Mouse (Mus musculus) gastrocnemius, postnatal 4 days (tissue): ENCODE results near the gene Ddx39. TPM values are rescaled to one million over a fixed set of nuclear protein-coding genes. Genes with fewer than 3 reads are reported as not detected.

ENCODE experiments used
- DNase-seq, 2 experiments: peaks; one replicate each; pipeline ENCODE4 v3.0.0; 2021 to 2022; ENCODE audit warnings: low spot score in 2 of 2, mixed read lengths in 2 of 2
- total RNA-seq, 2 experiments: library from RNA; stranded (reverse); gene quantifications; 2 replicates each; pipeline ENCODE4 v1.2.3; 2021

Gene Ddx39
- total RNA-seq, 2 experiments from 2014 or later = 26.1 to 27.5 TPM

- peak; percentile 70 to 83 for DNase-seq
Measured at GRCm38 (mm10) chr8:83698661-83699453, 16.1 kb upstream of the Ddx39 start, which contains the start of gene Pkn1. Gene Pkn1, minus strand, starts transcription at chr8:83699179.

DNA sequence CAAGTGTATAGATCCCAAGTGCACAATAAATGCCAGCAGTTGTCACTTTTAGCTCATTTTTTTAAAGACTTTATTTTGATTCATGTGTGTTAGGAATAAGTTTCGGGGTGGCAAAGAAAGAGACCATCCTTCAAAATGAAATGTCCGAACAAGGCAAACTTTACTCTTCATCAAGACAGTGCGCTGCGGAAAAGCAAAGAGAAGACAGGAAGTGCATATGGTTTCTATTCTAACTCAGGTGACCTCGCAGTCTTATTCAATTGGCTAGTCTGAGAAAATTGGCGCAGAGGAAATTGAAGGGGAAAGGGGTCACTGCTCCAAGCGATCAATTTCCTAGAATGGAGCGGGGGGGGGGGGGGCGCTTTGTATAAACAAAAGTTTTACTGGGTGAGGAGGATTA lies 15.4 kb upstream of the Ddx39 start:
- no peak for DNase-seq

GRCm38 (mm10) chr8:83700423-83701085 lies 14.4 kb upstream of the Ddx39 start:
- no peak for DNase-seq

- DNase-seq = no peak
Measured at GRCm38 (mm10) chr8:83703426-83703825, 11.6 kb upstream of the Ddx39 start.

- DNase-seq = no peak
Measured at GRCm38 (mm10) chr8:83706411-83706810, 8.6 kb upstream of the Ddx39 start.

DNA sequence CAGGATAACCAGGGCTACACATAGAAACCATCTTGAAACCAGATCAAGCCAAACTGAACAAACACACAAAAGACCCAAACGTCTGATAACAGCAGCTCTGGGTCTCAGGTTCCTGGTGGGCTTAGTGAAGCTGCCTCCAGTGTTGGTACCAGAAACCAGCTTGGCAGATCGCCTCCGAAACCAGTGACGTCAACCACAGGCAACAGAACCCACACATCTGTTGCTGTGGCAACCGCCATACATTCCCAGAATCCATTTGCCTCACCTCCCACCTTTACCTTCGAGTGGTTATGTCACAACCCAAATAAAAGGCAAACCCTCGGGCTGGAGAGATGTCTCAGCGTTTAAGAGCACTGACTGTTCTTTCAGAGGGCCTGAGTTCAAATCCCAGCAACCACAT lies 7.4 kb upstream of the Ddx39 start:
- DNase-seq = no peak

GRCm38 (mm10) chr8:83714676-83715030 lies 324 bp upstream of the Ddx39 start:
- DNase-seq = no peak

- no peak for DNase-seq
Measured at GRCm38 (mm10) chr8:83715771-83716170, 794 bp downstream of the Ddx39 start.

DNA sequence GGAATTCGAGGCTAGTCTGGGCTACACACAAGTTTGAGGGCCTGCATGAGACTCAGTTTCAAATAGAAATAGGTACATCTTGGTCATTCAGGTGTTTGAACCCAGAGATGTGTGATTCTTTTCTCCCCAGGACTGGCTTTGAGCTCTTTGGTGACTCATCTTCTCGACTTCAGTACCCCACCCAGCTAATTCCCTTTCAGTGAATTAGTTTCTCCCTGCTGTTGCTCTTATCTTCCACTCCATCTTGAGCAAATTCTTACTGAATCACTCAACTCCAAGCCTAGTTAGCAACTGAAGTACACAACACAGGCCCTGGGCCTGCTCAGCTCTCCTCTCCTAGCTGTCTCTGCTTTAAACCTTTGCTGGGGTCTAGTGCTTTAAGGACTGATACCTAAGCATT lies 1.6 kb downstream of the Ddx39 start:
- DNase-seq = no peak

- no peak for DNase-seq
Measured at GRCm38 (mm10) chr8:83719048-83719447, 4.1 kb downstream of the Ddx39 start.

GRCm38 (mm10) chr8:83719693-83720092 lies 4.7 kb downstream of the Ddx39 start:
- no peak for DNase-seq

DNA sequence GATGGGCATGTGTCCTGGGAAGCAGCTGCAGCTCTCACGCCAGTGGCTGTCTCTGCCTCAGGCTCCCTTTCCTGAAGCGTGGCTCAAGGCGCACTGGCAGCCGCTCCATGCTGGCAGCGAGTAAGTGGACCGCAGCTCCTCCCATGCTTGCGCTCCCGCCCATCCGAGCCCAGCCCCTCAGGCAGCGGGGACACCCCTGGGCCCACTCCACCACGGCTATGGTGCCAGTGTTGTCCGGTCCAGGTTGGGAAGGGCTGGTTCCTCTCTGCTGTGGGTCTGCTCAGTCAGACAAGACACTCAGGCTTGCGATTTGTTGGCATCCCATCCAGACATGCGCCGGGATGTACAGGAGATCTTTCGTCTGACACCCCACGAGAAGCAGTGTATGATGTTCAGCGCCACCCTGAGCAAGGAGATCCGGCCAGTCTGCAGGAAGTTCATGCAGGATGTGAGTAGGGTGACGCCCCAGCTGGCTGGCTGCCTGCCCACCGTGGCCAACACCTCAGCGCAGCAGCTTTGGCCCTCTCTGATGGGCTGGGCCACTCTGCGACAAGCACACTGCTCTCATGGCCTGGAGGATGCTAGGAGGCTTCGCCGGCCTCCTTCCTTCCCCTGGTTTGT lies 6.5 kb downstream of the Ddx39 start:
- no peak for DNase-seq

DNA sequence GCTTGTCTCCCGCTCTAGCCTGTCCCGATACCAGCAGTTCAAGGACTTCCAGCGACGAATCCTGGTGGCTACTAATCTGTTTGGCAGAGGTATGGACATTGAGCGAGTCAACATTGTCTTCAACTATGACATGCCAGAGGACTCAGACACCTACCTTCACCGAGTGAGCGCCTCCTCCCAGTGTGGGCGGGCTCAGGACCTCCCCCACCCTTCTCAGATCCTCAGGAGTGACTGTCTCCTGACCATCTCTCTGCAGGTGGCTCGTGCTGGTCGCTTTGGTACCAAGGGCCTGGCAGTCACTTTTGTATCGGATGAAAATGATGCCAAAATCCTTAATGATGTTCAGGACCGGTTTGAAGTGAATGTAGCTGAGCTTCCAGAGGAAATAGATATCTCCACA lies 7.7 kb downstream of the Ddx39 start:
- DNase-seq = no peak

- DNase-seq = no peak
Measured at GRCm38 (mm10) chr8:83723447-83724083, 8.6 kb downstream of the Ddx39 start.

DNA sequence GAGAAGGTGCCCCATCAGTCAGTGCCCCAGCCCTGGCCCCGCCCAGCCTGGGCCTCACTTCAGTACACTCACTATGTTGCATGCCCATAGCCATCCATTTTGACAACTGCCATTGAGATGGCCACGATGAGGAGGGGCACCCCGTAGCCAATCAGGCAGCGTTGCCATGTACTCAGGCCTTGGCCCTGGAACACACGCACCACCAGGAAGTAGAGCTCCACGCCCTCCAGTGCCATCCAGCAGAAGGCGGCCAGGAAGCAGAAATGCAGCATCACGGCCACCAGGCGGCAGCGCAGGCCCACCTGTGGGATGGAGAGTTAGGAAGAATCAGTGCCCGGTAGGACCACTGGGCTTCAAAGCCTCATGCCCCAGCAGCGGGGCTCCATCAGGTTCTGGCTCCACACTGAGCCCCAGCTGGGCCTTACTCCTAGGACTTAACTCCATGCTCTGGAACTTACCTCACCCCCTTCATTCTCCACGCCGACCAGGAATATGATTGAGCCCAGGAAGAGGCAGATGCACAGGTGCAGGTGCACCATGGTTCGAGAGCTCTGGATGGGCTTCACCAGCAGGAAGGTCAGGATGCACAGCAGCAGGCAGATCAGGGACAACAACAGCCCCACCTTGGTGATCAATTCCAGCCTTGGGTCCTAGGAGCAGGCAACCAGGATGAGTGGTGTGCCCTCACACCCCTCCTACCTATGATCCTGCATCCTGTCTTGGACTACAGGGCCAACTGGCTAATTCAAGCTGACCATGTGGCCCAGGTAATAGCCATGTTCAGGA lies 9.9 kb downstream of the Ddx39 start:
- peak; percentile 64 to 76 for DNase-seq

- no peak for DNase-seq
Measured at GRCm38 (mm10) chr8:83725521-83726102, 10.6 kb downstream of the Ddx39 start.

GRCm38 (mm10) chr8:83729009-83729807 lies 14.2 kb downstream of the Ddx39 start:
- no peak for DNase-seq

DNA sequence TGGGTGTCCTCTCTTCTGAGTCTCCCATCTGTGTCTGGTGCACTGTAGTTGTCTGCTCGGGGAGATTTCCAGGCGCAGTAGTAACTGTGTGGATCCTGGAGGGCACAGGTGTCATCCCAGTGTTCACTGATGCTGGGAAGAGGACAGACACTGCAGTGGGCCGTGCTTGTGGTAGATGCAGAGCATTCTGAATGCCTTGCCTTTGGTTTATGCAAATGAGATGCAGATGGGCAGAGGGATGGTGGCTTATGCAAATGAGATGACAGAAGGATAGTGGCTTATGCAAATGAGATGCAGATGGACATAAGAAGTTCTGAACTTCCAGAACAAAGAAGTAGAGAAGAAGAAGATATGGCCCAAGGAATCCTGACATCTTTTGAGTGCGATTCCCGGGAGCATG lies 16.9 kb downstream of the Ddx39 start:
- no peak for DNase-seq

GRCm38 (mm10) chr8:83732919-83733318 lies 17.9 kb downstream of the Ddx39 start:
- DNase-seq = no peak

DNA sequence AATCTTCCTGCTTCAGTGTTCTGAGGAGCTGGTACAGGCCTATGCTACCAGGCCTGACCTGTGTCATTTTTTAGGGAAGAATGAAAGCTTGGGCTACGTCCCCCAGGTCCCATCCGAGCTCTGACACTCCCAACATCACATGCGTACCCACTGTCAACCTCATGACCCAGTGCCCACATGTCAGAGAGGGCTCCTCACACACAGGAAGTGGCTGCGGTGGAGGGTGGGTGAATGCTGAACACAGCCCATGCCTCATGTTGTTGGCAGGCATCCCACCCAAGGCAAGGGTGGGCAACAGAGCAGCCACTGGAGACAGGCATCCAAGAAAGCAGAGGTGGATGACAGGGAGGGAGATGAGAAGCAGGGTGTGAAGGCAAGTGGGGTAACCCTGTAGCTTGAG lies 21.7 kb downstream of the Ddx39 start:
- DNase-seq = no peak
